Mouse (Mus musculus): Measurements from ENCODE around the gene Gm45213. TPM values are rescaled to one million over a fixed set of nuclear protein-coding genes. Genes with fewer than 3 reads are reported as not detected.

Gm45213 gene
- polyA plus RNA-seq, 1 experiment from 2014 or later: not detected

- WGBS (ENCODE audit: insufficient replicate concordance): 4% methylated on average over 10 of the region's 10 CpGs
- H3K27ac ChIP-seq: peak overlapping the region; percentile 86
Observed at GRCm38 (mm10) chr7:66110636-66111112, 67.3 kb downstream of the Gm45213 start.

DNA sequence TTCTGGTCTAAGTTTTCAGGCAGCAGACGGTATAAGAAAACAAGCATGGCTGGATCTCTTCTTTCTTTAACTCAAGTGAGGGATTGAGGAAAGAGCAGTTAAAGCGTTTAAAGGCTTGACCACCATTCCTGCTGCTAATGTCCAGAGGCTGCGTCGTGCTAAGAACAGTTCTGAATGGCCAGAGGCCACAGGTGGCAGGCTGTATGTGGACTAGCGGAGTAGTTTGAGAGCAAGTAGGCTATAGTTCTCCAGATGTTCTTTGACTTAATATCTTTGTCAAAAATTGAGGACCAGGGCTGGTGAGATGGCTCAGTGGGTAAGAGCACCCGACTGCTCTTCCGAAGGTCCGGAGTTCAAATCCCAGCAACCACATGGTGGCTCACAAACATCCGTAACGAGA is 67.8 kb downstream of the Gm45213 start:
- peaks cover 12% of the 10 kb centered on the region for H3K36me3 ChIP-seq
- peak overlapping the region; percentile 91 for H3K9ac ChIP-seq
- peak overlapping the region; percentile 90 for H3K4me3 ChIP-seq
- H3K4me1 ChIP-seq: peaks cover 65% of the 10 kb centered on the region
- H3K27ac ChIP-seq: peak overlapping the region; percentile 86
- H3K4me2 ChIP-seq: peak overlapping the region; percentile 94
- peaks cover 7% of the 10 kb centered on the region for H3K27me3 ChIP-seq (replicated peaks)
- no peaks in the 10 kb centered on the region for H3K9me3 ChIP-seq (replicated peaks)
- WGBS (ENCODE audit: insufficient replicate concordance): 64% methylated on average over 10 of the region's 10 CpGs
- ATAC-seq: no peak

More at GRCm38 (mm10) chr7:66110636-66111112, 67.3 kb downstream of the Gm45213 start:
- peak overlapping the region; percentile 91 for H3K9ac ChIP-seq
- no peaks in the 10 kb centered on the region for H3K9me3 ChIP-seq (replicated peaks)
- no peak for ATAC-seq
- peak overlapping the region; percentile 94 for H3K4me2 ChIP-seq
- H3K36me3 ChIP-seq: peaks cover 12% of the 10 kb centered on the region
- peaks cover 60% of the 10 kb centered on the region for H3K4me1 ChIP-seq
- peaks cover 8% of the 10 kb centered on the region for H3K27me3 ChIP-seq (replicated peaks)
- H3K4me3 ChIP-seq: peak overlapping the region; percentile 90

Other genes with a start within 250 kb of the Gm45213 start
- 0.87 and 1.0 TPM in 2 replicates for gene Pcsk6, start 181.9 kb upstream of the Gm45213 start, polyA plus RNA-seq (2016; fragmentation: Nextera tagmentation; extraction: Ambion mirVana)
- gene Snrpa1, start 15.4 kb downstream of the Gm45213 start, polyA plus RNA-seq (2016; fragmentation: Nextera tagmentation; extraction: Ambion mirVana): 162 and 173 TPM in 2 replicates
- gene Selenos, start 36.0 kb downstream of the Gm45213 start, polyA plus RNA-seq (2016; fragmentation: Nextera tagmentation; extraction: Ambion mirVana): 60.7 and 65.5 TPM in 2 replicates
- 11.3 and 12.0 TPM in 2 replicates for gene Chsy1, start 65.9 kb downstream of the Gm45213 start, polyA plus RNA-seq (2016; fragmentation: Nextera tagmentation; extraction: Ambion mirVana)

Measured in liver, embryonic 12.5 days (tissue).